Mouse (Mus musculus) heart, embryonic 16.5 days (tissue): ENCODE data around the gene Kif3b. TPM values are rescaled to one million over a fixed set of nuclear protein-coding genes. Genes with fewer than 3 reads are reported as not detected.

Experiments used
- ATAC-seq: fragments of 200-750 bp; cut with Nextera tagmentation; replicated peaks from 2 replicates; pipeline ENCODE4 v1.8.0; 2017; ENCODE audit warnings: moderate number of reproducible peaks; ENCODE audit not compliant: insufficient read depth, low FRiP score; ENCODE audit errors: extremely low read depth
- H3K27ac ChIP-seq: fragments of 300-500 bp; sonication (generic); 2 replicates; pipeline ENCODE4 v1.5.1; 2014; ENCODE audit warnings: mild to moderate bottlenecking, low read length, control low read depth, moderate library complexity
- H3K27me3 ChIP-seq: fragments of 300-500 bp; sonication (generic); 2 replicates; pipeline ENCODE4 v1.6.1; 2014; ENCODE audit warnings: low read length, mixed read lengths; ENCODE audit not compliant: control insufficient read depth, insufficient read depth
- H3K36me3 ChIP-seq: fragments of 300-500 bp; sonication (generic); 2 replicates; pipeline ENCODE4 v1.6.1; 2014; ENCODE audit not compliant: control insufficient read depth, insufficient read depth
- H3K4me1 ChIP-seq: fragments of 300-500 bp; sonication (generic); 2 replicates; pipeline ENCODE4 v1.6.1; 2014; ENCODE audit warnings: low read length, mixed read lengths; ENCODE audit not compliant: control insufficient read depth, insufficient read depth
- H3K4me2 ChIP-seq: fragments of 300-500 bp; sonication (generic); 2 replicates; pipeline ENCODE4 v1.6.1; 2014; ENCODE audit warnings: low read depth, mild to moderate bottlenecking, control low read depth, low read length
- H3K4me3 ChIP-seq: fragments of 300-500 bp; sonication (generic); 2 replicates; pipeline ENCODE4 v1.5.1; 2014; ENCODE audit warnings: mild to moderate bottlenecking, control low read depth, low read length
- H3K9ac ChIP-seq: fragments of 300-500 bp; sonication (generic); 2 replicates; pipeline ENCODE4 v1.6.1; 2014; ENCODE audit warnings: low read length, control low read depth
- H3K9me3 ChIP-seq: fragments of 300-500 bp; sonication (generic); replicated peaks from 2 replicates; pipeline ENCODE4 v1.6.1; 2016; ENCODE audit warnings: low read length; ENCODE audit not compliant: control insufficient read depth
- WGBS: fragments of 180-500 bp; shearing (Covaris S2); extraction: QIAGEN DNeasy Blood & Tissue Kit; methylation state at CpG from one replicate; pipeline ENCODE4 v1.1.7; 2014; 5-methylcytosine and 5-hydroxymethylcytosine counted together
- polyA plus RNA-seq: library from polyadenylated mRNA; unstranded; fragments of >200 nt; fragmentation: Nextera tagmentation; extraction: Ambion mirVana; gene quantifications from 2 replicates; pipeline ENCODE4 v1.2.1, GENCODE M21; 2015

The Kif3b gene
- polyA plus RNA-seq, 1 experiment from 2014 or later: 5.4 TPM

DNA sequence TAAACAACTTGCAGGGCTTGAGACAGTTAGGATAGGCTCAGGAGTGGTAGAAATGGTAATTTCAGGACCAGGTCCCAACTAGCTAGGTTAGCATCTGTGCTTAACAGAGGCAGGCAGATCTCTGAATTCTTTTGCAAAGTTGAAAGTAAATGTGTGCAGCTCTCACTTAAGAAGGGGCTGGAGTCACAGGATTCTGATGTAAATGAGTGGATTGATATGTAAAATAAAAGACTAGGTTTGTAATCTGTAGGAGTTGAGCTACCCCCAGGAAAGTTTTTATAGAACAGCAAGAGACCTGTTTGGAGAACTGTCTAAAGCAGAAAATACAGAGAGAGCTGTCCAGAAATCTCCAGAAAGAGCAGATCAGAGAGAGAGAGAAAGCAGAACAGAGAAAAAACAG, 79.7 kb downstream of the Kif3b start:
- Histone ChIP-seq H3K36me3 (peaks cover 18% of the 10 kb centered on the region), H3K9me3 (no peaks in the 10 kb centered on the region)
- ATAC-seq: no peak

GRCm38 (mm10) chr2:153375380-153375779, 84.2 kb downstream of the Kif3b start:
- Histone ChIP-seq H3K27me3 (no peaks in the 10 kb centered on the region), H3K4me3 (no peak overlapping the region), H3K27ac (no peak overlapping the region), H3K9me3 (no peaks in the 10 kb centered on the region), H3K4me1 (peaks cover 7% of the 10 kb centered on the region), H3K36me3 (peaks cover 13% of the 10 kb centered on the region; the same call in 1 of the 2 replicates), H3K4me2 (no peak overlapping the region), H3K9ac (no peak overlapping the region)
- no peak for ATAC-seq
- WGBS: 75% methylated on average over 2 of the region's 2 CpGs

More for the DNA sequence above, 79.7 kb downstream of the Kif3b start:
- Histone ChIP-seq H3K4me1 (no peaks in the 10 kb centered on the region), H3K27me3 (no peaks in the 10 kb centered on the region), H3K27ac (no peak overlapping the region), H3K4me3 (no peak overlapping the region), H3K4me2 (no peak overlapping the region), H3K9ac (no peak overlapping the region)

DNA sequence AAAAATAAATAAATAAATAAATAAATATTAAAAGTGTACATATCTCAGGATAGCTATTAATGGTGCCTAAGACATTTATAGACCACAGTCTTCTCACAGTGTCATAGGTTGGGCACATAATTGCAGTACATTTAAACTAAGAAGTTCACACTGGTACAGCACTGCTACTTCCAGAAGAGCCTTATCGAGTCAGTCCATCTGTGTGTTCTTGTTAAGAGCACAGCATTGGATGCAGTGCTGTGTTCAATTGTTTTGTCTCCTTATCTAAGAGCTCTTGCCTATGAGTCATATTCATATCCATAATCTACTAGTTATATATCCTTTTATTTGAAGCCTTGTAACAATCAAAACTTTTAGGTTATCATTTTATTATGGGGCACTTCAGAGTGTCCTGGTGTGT, 89.3 kb downstream of the Kif3b start:
- Histone ChIP-seq H3K27ac (no peak overlapping the region), H3K4me2 (no peak overlapping the region), H3K27me3 (no peaks in the 10 kb centered on the region), H3K4me3 (no peak overlapping the region), H3K9me3 (no peaks in the 10 kb centered on the region), H3K9ac (no peak overlapping the region), H3K36me3 (peaks cover 24% of the 10 kb centered on the region), H3K4me1 (peaks cover 7% of the 10 kb centered on the region)
- ATAC-seq: no peak
- WGBS: 90% methylated on average over 1 of the region's 1 CpGs

Other genes starting within 250 kb of the Kif3b start
- gene Ccm2l, start 225.5 kb upstream of the Kif3b start, polyA plus RNA-seq: 3.0 and 4.8 TPM in 2 replicates
- 2.9 and 3.1 TPM in 2 replicates for gene Hck, start 182.9 kb upstream of the Kif3b start, polyA plus RNA-seq
- gene Tm9sf4, start 130.1 kb upstream of the Kif3b start, polyA plus RNA-seq: 63.0 and 65.4 TPM in 2 replicates
- 6.5 and 7.5 TPM in 2 replicates for gene Tspyl3, start 66.0 kb upstream of the Kif3b start, polyA plus RNA-seq
- gene Plagl2, start 50.0 kb upstream of the Kif3b start, polyA plus RNA-seq: 9.8 and 10.3 TPM in 2 replicates
- gene Pofut1, start 49.9 kb upstream of the Kif3b start, polyA plus RNA-seq: 3.7 and 4.0 TPM in 2 replicates
- gene Asxl1, start 54.4 kb downstream of the Kif3b start, polyA plus RNA-seq: 7.4 and 8.7 TPM in 2 replicates
- not detected in 2 replicates for gene 4930404H24Rik, start 201.4 kb downstream of the Kif3b start, polyA plus RNA-seq
- 7.0 and 8.5 TPM in 2 replicates for gene Nol4l, start 238.6 kb downstream of the Kif3b start, polyA plus RNA-seq